Mouse (Mus musculus): Measurements from ENCODE around the gene Anxa7.

Anxa7 gene

DNA sequence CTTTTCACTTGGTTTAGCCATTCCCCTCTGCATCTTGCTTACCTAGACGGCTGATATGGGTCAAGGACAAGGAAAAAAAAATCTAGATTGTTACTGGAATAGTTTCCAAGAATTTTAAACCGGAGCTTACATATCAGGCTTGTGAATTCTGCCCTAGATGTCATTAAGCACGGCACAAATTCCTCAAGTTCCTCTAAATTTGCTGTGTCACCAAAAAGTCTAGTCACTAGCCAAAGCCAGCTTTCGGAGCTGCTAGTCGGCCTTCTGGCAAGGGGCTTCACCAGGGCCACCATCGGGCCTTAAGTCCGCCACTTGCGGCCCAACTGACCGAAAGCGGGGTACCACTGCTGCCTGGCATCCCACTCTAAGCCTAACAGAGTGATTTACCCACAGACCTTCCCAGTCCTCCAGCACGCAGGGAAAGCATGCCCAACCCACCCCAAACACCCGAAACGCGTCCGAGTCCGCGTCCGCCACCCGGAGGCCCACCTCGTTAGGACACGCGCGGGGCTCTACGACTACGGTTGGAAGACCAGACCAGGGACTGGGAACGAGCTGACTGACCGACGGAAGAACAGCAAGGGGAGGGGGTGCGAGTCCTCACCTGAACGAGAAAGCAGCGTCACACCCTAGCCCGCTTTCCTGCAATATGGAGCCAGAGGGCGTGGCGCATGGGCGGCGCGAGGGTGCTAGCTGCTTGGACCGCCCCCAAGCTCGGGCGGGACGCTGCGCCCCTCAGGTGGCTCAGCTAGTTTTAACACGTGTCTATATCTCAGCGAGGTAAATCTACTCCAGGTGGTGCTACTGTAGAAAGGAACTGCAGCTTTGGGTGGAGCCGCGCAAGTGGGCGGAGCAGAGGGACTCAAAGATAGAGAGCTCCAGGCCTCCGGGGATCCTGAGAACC is at the start of gene Anxa7:
Gene Anxa7, minus strand, starts transcription at position 843 of the 904 bp plus-strand sequence.
- DNase-seq (ENCODE audit: low read depth, low spot score): peak; percentile 70

DNA sequence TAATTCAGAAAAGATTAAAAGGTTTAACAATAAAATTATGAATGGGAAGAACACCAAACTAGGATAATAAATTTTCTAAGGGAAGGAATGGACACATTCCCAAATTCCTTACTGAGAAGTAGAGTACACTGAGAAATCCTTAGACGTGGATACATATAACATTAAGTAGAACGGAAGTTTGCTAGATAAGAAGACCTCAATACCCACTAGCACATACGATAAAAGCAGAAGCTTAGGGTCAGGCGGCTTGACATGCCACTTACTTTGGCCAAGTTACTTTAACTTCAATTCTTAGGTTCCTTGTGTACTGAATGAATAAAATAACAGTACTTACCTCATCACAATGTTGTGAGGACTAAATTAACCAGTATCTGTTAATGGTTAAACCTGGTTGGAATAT is 49.7 kb upstream of the Anxa7 start:
- no peak for DNase-seq (ENCODE audit: low read depth, low spot score)

DNA sequence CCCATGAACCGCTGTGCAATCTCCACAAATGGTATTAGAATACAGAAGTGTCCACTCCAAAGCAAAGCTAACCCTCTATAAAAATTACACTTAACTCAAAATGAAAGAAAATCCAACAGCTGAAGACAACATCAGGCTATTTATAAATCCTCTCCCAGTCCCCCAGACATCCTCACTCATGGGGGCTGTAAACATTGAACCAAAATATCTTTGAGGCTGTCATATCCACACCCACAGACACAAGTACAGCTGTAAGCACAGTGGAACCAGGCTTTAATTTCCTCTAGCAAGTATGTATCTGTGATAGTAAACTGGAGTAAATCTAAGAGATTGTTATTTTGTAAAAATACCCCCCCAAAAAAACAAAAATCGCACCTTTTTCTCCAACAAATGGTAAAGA is 40.2 kb upstream of the Anxa7 start:
- no peak for DNase-seq (ENCODE audit: low read depth, low spot score)

DNA sequence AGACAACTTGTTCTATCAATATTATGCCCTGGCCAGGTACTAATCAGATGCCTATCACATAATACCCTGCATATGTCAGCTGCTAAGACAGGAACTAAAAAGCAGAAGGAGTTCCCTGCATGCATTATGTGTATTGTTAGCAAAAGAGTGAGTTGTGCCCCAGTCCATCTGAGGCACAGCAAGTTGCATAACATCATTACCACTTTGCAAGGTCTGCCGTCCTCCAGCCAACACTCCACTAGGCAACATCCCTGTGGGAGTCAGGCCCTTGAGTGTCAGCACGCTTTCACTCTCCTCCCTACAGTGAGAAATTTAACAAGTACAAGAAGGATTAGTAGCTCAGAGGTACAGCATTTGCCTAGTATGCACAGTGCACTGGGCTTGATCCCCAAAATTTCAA is 28.5 kb upstream of the Anxa7 start:
- DNase-seq (ENCODE audit: low read depth, low spot score): no peak

DNA sequence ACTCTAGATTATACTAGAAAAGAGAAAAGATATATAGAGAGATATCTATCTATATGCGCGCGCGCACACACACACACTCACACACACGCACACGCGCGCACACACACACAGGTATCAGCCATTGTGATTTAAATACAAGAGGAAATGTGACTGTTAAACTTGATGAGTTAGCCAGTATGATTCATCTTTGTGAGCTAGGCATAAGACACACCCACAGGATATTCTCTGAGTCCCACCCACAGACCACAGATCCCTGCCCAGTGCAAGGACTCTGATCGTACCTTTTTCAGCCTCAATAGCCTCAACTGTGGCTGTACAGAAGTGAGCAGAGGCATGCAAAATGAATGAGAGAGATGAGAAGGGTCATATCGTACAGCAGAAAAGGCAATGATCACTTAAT is 23.0 kb upstream of the Anxa7 start:
- DNase-seq (ENCODE audit: low read depth, low spot score): peak; percentile 51

DNA sequence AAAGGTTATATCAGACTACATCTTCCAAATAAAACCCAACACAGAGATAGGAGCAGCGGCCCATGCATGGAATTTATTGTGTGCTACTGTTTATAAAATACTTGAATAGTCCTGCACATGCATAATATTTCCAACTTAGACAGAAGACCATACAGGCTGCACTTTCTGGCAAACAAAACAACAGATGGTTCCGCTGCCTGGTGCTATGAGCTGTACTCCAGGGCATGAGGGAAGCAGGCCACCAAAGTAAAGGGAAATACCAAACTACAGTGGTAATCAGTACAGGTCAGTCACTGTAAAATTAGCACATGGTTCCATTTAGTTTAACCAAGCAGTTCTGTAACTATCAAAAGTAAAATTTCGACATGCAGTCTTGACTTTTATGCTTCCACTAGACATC is 20.0 kb upstream of the Anxa7 start:
- DNase-seq (ENCODE audit: low read depth, low spot score): no peak

DNA sequence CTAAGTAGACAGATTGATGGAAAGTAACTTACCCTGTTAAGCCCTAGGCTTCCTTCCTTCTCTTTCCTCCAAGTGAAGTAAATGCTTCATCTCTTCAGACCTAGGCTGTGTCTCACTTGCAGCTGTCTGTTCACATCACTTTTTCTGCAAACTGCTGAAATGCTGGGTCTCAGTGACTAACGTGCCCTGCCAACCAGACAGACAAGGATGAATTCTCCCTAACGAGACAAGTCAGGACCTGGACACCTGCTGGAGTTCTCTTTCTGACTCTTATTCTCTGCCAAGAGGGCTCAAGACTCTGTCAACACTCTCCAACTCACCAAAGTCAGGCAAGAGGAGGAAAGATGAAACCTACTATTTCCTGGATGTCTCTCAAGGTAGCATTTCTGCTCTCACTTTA is 16.7 kb upstream of the Anxa7 start, which contains the start of gene Mss51:
Gene Mss51, minus strand, starts transcription at position 299 of the 400 bp plus-strand sequence.
- DNase-seq (ENCODE audit: low read depth, low spot score): no peak

DNA sequence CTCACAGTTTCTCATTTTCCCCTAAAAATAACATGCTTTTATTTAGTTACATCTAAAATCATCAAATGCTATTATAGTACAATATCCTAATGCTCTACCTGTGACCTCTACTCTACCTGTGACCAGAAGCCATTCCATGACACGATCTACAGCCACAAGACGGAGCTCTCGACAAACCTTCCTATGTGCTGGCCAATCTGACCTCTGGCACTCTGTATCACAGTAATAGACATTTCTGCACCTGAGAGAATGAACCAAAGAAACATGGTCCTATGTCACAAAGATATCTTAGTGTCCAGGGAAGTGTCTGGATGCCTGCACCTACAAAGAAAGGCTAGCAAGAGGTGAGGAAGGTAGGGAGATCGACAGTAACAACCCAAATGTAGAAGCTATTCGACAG is 6.1 kb upstream of the Anxa7 start:
- no peak for DNase-seq (ENCODE audit: low read depth, low spot score)

DNA sequence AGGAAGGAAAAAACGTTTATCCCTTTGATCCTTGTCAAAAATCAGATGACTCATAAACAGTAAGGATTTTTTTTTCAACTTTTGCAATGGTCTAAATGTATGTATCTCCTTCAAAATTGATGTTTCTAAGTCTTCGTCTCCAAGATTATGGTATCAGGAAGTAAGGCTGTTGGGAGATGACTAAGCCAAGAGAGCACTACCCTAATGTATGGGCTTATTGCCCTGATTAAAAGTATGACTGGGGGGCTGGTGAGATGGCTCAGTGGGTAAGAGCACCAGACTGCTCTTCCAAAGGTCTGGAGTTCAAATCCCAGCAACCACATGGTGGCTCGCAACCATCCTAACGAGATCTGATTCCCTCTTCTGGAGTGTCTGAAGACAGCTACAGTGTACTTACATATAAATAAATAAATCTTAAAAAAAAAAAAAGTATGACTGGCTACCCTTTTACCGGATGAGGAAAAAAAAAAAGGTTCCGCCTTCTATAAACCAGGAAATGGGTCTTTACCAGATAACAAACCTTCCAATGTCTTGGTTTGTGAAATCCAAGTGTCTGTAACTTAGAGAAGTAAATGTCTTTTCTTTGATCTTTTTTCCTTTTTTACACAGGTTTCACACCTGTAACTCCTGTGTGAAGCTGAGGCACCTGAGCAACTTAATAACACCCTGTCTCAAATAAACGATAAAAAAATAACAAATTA is 2.3 kb upstream of the Anxa7 start:
- DNase-seq (ENCODE audit: low read depth, low spot score): no peak

DNA sequence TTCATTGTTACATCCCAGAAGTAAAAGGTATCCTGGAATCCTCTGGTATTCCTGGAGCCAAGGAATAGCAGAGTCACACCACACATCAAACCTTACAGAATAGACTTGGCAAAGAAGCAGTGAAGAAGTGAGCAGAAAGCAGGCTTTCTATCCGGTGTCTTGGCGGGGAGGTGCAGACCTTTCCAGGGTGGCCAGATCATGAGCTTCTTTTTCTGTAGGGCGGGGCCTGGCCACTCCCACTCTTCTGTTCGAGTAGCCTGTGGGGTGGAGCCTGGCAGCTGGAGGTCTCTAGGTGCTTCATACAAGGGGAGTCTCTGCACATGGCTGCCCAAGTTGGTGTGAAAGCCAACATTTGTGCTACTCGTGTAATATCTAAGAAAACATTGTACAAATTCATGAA is 1.3 kb upstream of the Anxa7 start:
- peak; percentile 12 for DNase-seq (ENCODE audit: low read depth, low spot score)

DNA sequence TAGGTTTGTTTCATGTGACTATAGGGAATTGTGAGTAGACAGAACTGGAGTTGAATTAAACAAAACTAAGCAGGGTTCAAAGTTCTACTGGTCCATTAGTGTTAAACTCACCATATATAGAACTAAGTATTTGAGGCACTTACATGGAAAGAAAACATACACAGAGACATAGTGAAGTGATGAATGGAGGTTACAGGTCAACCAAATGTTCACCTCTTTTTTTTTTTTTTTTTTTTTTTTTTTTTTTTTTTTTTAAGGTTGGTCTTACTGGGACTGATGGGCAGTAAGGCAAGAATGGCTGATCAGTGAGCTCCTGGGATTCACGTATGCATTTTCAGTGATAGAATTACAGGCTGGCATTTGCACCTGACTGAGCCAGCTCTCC is 254 bp upstream of the Anxa7 start:
- DNase-seq (ENCODE audit: low read depth, low spot score): no peak

DNA sequence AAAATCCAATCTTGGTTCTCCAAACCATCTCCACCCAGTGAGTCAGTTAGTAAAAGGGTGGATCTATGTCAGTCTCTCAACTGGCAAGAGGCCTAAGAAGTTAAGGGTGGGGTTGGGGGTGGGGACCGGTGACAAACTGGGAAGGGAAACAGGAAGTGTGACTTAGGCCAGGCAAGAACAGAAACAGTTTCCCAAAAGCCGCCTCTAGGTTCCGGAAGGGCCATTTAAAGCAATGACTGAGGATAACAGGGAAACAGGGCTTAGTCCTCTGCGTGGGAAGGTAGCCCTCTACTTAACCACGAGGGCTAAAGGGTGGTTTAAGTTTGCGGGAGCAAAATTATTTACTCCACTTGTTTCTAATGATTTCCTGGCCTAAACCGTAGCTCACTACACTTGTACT is 1.1 kb downstream of the Anxa7 start:
- DNase-seq (ENCODE audit: low read depth, low spot score): peak; percentile 79

DNA sequence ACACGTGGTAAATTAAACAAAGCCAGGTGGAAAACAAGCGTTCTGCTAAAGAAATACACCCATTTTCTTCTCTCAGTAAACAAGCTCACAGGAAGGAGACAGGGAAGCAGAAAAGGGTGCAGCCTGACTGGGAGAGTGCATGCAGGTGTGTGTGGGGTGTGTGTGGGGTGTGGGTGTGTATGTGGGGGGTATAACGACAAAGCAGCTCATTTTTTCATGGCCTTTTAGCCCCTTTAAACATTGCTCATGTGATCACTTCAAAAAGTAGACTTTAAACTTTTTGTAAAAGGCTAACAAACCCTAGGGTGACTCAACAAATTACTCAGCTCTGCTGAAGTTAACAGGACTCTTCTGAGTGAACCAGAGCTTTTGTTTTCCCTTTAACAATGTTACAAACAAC is 1.5 kb downstream of the Anxa7 start:
- no peak for DNase-seq (ENCODE audit: low read depth, low spot score)

DNA sequence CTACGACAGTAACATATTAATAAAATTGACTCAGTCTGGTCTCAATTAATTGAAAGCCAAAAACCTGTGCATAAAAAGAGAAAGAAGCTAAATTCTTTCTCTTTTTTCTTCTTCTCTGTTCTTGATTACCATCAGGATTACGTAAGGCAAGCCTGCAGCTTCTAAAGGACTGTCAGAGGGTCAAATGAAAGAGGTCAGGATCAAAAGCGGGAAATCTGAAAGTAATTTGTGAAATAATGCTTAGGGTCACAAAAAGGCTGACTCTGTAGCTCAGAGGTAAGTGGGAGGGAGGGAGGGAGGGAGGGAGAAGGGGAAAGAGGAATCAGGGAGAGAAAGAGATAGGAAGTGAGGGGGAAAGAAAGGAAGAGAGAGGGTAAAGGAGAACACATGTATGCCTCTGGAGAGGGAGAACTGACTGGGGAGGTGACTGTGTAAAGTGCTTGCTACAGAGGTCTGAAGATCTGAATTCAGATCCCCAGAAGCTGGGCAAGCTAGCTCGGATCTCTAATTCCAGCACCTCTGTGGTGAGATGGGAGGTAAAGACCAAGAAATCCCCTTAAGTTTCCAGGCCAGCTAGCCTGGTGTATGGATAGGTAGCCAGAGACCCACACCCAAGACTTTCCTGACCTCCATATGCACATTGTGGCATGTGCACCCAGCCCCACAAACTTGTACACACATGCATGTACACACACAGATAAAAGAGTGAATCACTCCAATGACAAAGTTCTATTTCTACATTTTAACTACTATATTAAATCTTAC is 2.5 kb downstream of the Anxa7 start:
- no peak for DNase-seq (ENCODE audit: low read depth, low spot score)

DNA sequence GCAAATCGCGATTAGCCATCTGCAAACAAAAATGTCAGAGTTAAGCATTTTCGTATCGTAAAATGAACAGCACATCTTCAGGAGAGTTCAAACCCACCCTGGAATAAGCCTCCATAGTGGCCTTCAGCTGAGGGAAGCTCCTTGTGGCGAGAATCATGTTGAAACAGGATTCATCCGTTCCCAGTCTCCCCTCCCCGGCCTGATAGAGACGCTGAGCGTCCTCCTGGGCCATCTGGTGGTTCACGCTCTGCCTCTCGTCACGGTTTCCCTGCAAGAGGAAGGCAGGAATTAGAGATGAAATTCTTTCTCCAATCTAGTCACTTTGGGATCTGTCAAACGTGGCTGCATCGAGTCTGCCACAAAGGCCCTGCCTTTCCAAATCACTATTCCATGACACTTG is 19.7 kb downstream of the Anxa7 start:
- DNase-seq (ENCODE audit: low read depth, low spot score): no peak

DNA sequence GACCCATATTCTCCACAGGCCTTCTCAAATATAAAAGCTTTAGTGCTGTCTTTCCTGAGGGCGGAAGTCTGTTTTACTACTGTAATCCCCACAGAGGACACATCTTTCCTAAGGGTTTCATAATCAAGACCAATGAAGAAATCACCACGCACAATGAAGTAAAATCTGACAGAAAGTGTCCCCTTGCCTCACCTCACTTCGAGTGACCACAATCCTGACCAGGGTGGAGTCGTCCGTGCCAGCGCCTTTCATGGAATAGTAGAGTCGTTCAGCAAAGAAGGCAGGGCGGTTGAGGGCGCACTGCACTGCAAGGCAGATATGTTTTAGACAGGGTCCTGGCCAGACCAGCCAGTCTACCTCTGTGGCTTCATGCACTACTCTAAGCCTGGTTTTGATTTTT is 21.6 kb downstream of the Anxa7 start:
- DNase-seq (ENCODE audit: low read depth, low spot score): no peak

DNA sequence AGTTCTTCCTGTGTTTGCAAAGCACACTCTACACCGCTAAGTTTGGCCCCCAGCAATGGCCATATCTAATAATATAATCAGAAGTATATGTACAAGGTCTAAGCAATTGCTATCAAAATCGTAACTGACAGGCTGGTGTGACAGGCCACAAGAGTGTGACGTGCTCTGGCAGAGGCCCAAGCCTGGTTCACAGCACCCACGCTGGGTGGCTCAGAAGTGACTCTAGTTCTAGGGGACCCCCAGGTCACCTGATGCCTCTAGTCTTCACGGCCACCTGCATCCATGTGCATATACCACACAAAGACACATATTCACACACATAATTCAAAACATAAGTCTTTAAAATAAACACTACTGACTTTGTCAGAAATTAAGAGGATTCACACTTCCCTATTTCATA is 27.0 kb downstream of the Anxa7 start:
- DNase-seq (ENCODE audit: low read depth, low spot score): no peak

DNA sequence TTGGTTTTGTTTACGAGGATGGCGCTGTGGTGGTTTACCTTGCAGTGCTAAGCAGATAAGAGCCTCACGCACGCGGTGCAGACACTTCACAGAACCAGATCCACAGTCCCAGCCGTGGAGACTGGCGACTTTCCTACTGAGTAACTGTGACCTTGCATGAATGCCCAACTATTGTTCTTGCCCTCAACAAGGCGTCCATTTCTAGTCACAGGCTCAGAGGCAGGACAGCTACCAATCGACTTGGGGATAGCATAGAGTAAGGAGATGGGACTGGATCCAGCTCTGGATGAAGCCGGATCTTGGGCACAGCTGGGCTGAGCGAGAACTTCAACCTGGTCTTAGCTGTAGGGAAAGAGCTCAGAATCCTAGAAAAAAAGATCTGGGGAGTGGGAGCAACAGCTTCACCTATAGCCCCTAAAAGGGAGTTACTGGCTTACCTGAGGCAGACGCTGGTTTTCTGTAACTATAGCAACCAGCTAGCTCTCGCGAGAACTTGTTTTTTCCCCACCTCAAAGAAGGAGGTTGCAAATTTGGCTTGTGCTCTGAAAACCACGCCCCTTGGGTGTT is 28.1 kb downstream of the Anxa7 start, which contains the start of gene Cfap70:
Gene Cfap70, minus strand, starts transcription at position 462 of the 567 bp plus-strand sequence.
- no peak for DNase-seq (ENCODE audit: low read depth, low spot score)

DNA sequence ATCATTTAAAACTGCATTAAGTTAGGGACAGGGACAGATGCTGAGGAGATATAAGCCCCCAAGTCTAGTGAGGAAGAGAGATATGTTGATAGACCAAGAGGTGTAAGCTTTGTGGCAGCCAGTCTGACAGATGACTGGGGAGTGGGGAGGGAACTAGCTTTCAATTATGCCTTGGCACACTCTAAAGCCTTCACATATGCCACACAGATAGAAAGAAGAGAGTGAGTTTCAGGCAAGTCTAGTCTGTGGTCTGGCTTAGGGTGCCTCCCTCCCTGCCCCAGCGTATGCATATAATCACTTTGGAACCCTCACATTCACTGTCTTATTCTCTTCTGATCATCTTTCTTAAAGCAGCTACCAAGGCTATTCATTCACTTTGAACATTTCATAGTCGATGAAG is 28.6 kb downstream of the Anxa7 start:
- no peak for DNase-seq (ENCODE audit: low read depth, low spot score)

DNA sequence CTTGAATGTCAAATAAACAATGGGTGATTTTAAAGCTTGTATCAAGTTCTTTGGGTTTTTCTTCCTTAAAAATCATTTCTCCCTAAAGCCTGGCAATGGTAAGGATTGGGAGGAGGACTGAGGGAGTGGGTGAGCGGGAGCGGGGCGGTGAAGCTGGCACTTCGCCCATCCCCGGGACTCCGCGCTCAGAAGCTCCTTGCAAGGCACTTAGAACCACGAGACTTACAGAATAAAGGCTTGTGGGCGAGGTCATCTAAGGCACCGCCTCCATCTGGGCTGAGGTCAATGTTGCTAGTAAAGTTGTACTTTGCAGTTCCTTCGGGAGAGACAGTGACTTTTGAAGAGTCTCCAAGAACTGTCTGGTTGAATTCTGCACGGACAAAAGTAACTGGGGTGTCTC is 32.7 kb downstream of the Anxa7 start:
- DNase-seq (ENCODE audit: low read depth, low spot score): no peak

DNA sequence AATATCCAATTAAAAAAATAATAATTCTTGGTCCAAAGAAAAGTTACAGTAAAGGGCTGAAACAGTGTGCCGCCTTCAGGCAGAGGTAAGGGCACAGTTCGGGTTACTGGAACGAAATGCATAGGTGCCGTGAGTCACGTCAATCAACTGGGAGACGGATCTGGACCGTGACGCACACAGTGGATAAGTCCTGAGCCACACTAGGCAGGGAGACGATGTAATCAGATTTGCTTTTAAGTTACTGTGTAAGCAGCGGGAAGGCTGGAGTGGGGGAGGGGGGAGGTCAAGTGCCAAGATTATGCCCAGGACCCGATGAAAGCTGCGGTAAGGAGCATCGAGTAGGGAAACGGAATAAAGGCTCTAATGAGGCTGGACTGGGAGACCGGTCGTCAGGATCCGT is 37.7 kb downstream of the Anxa7 start:
- DNase-seq (ENCODE audit: low read depth, low spot score): no peak

DNA sequence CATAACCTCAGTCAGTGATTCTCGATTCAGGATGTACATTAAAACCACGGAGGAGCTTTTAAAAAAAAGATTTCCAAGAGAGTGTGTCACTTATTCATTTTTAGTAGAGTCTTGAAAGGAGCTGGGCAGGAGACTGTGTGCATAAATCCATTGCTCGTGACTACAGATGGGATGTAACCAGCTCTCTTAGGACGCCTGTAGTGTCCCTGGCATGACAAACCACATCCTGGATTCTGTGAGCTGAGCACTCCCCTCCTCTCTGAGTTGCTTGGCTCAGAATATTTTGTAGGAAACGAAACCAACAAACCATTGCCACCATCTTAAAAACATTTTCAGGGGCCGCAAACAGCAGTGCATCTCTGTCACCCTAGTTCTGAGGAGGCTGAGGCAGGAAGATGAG is 43.0 kb downstream of the Anxa7 start:
- no peak for DNase-seq (ENCODE audit: low read depth, low spot score)

Measured in 3T3-L1 (cell line).